Mouse (Mus musculus) liver, adult 2 months (tissue): ENCODE measurements around the gene Kif17.

Experiments
- CTCF ChIP-seq: fragments of 200-500 bp; IDR thresholded peaks from 2 replicates; pipeline ENCODE4 v1.5.1; 2011; ENCODE audit warnings: low read depth, low read length, control low read depth
- POLR2A ChIP-seq: fragments of 200-500 bp; IDR thresholded peaks from 2 replicates; pipeline ENCODE4 v1.6.1; 2011; ENCODE audit warnings: low read length, control low read depth; ENCODE audit not compliant: insufficient read depth; ENCODE audit errors: extremely low read depth

DNA sequence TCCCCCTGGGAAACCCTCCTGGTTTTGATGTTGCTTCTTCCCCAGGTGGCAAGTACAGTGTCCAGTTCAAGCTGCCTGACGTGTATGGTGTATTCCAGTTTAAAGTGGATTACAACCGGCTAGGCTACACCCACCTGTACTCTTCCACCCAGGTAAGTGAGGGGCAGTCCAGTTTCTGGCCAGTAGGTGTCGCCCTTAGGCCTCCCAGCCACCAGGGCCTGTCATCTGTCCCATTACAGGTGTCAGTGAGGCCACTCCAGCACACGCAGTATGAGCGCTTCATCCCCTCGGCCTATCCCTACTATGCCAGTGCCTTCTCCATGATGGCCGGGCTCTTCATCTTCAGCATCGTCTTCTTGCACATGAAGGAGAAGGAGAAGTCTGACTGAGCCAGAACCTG lies 61.4 kb downstream of the Kif17 start:
- TF ChIP-seq CTCF (peak; percentile 93), POLR2A (no peak)
